Mouse (Mus musculus): ENCODE measurements around the gene Syn2. TPM values are rescaled to one million over a fixed set of nuclear protein-coding genes. Genes with fewer than 3 reads are reported as not detected.
"Not testable (repeated sequence)": the region's sequence is repeated elsewhere in the genome, so short reads cannot be mapped to it uniquely, and the experiment has no call there.

The Syn2 gene
- polyA plus RNA-seq, 1 experiment from 2014 or later: 45.7 TPM

DNA sequence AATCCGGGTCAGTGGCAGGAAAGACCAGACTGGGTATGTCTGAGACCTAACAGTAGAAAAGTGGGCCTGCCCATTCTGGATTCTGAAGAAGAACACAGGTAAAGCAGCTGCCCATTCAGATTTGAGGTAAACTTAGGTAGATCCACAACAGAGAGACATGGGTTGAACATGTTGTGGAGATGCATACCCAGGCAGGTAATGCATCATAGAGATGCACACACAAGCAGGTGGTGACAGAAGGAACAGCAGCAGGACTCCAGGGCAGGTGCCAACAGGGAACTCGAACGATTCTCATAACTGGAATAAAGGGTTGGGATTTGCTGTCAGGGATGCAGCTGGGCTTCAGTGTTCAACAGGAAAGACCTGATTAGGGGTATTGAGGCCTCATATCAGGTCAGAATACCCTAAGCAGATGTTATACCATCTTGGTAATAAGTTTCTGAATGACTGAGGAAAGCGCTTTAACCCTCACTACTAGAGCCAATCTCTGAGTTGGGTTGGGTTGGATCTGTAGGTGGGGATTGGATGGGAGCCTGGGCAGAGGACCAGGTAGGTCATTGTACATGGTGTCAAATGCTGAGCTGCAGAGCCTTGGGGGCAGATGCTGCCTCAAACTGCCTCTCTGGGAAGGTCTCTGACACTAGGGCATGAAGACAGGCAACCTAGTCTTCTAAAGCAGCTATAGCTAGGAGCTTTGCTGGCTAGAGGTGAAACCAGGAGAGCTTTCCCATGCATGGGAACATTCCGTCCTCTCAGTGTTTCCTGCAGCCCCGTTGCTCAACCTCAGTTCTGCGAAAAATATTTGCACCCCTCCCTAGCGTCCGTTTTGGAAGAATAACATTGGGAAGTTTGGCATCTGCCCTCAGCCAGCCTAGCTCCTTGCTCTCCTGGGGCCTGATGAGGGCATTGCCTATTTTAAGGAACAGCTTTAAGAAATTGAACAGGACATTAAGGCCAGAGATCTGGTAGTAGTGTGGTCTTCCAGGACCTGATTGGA, 103.6 kb downstream of the Syn2 start:
- Histone ChIP-seq H3K9ac (no peak overlapping the region), H3K27me3 (replicated peaks) (no peaks in the 10 kb centered on the region), H3K4me2 (no peak overlapping the region), H3K9me3 (no peaks in the 10 kb centered on the region), H3K27ac (no peak overlapping the region), H3K4me1 (no peaks in the 10 kb centered on the region), H3K36me3 (replicated peaks) (no peaks in the 10 kb centered on the region), H3K4me3 (no peak overlapping the region)
- no peak for ATAC-seq (replicated peaks)
- WGBS: 88% methylated on average over 9 of the region's 9 CpGs

DNA sequence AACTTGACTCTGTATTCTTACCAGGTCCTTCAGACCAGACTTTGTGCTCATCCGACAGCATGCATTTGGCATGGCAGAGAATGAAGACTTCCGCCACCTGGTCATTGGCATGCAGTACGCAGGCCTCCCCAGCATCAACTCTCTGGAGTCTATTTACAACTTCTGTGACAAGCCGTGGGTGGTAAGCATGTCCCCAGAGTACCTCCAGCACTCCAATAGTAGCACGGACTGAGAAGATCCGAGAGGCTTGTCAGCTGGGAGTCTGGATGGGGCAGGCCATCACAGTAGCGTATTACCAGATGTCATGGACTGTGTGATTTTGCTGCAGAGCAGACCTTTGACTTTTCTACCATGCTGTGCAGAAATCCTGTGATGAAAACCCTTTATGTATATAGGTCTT, 104.6 kb downstream of the Syn2 start:
- Histone ChIP-seq H3K9ac (no peak overlapping the region), H3K4me1 (no peaks in the 10 kb centered on the region), H3K4me2 (no peak overlapping the region), H3K27ac (no peak overlapping the region), H3K36me3 (replicated peaks) (no peaks in the 10 kb centered on the region), H3K4me3 (no peak overlapping the region), H3K27me3 (replicated peaks) (no peaks in the 10 kb centered on the region), H3K9me3 (no peaks in the 10 kb centered on the region)
- no peak for ATAC-seq (replicated peaks)
- 81% methylated on average over 7 of the region's 7 CpGs for WGBS

DNA sequence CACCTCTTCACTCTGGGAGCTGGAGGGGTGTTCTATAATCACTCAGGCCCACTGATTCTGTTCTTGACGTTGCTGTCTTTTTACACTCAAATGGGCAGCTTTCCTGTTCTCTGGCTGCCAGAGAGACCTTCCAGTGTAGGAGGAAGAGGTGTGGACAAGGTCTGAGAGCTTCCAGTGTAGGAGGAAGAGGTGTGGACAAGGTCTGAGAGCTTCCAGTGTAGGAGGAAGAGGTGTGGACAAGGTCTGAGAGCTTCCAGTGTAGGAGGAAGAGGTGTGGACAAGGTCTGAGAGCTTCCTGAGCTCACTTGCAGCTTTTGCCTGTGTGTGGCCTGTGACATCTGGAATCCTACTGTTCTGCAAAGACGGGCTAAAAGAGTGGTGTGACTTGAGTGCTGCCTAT, 105.7 kb downstream of the Syn2 start:
- WGBS: 55% methylated on average over 2 of the region's 2 CpGs
- not testable (repeated sequence) for H3K9me3 ChIP-seq; H3K9ac ChIP-seq; H3K27me3 ChIP-seq (replicated peaks); H3K4me3 ChIP-seq; H3K27ac ChIP-seq; H3K36me3 ChIP-seq (replicated peaks); ATAC-seq (replicated peaks); H3K4me1 ChIP-seq; H3K4me2 ChIP-seq

DNA sequence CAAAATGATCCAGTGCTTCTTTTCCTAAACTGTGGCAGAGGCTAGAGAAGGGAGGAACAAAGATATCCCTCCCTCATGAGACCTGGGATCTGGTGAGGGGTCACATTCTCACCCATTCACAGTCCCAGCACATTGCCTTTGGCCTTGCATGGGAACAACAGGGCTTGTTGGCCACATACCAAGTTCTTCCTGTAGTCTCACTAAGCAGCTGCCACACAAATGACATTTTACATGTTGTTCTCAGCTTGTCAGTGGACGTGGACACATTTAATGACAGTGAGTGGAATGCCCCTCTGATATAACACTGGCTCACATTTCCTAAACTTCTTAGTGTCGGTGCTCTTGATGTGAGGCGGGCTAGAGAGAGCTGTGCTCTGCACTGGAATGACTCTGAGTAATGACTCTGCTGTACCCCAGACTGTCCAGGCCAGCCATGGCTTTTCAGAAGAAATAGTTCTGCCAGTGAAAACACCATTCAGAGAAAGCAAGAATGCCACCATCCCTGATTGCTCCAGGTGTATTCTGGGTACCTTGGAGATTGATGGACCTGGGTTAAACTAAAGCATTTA, 106.5 kb downstream of the Syn2 start:
- H3K36me3 ChIP-seq (replicated peaks): no peaks in the 10 kb centered on the region
- H3K9ac ChIP-seq: no peak overlapping the region
- no peak overlapping the region for H3K4me2 ChIP-seq
- 72% methylated on average over 3 of the region's 3 CpGs for WGBS
- ATAC-seq (replicated peaks): no peak
- no peaks in the 10 kb centered on the region for H3K4me1 ChIP-seq
- H3K4me3 ChIP-seq: no peak overlapping the region
- H3K27me3 ChIP-seq (replicated peaks): no peaks in the 10 kb centered on the region
- no peak overlapping the region for H3K27ac ChIP-seq
- no peaks in the 10 kb centered on the region for H3K9me3 ChIP-seq

DNA sequence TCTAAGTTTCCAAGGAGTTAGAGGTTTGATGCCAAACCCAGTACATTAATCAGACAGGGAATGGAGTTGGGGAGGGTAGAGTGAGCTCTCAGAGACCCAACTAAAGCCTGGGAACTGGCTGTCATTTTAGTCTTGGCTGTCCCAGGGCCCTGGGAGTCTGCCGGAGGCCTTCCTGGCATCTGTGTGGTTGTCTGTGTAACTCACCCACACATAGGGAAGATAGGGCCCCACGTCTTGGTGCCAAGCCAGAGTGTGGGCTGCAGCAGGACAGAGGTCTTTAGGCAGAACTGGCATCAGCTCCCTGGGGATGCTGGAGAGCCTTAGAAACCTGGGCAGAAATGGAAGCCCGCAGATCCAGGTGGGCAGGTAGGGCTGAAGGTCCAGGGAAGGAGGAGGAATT, 107.2 kb downstream of the Syn2 start:
- Histone ChIP-seq H3K27ac (no peak overlapping the region), H3K27me3 (replicated peaks) (no peaks in the 10 kb centered on the region)
- 86% methylated on average over 3 of the region's 3 CpGs for WGBS

DNA sequence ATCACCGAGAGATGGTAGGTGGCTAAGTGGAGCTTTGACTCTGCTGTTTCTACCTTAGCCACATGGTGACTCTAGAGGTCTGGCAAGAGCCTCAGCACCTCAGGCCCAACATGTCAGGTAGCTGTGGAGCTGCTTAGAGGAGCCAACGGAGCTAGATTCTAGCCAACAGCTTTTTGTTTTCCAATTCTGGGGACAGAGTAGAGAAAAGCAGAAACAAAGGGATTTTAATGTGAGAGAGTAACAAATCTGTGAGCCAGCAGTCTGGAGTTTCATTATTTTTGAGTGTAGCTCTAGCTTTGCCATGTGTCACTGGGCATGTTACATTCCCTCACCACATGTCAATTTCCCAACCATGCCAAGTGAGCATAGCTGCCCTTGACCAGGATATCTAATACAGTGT, 109.5 kb downstream of the Syn2 start:
- 82% methylated on average over 2 of the region's 2 CpGs for WGBS
- Histone ChIP-seq H3K9me3 (no peaks in the 10 kb centered on the region), H3K4me3 (no peak overlapping the region), H3K4me1 (no peaks in the 10 kb centered on the region), H3K27me3 (replicated peaks) (0 out of 2 replicates have a peak, but pooled peaks cover 3% of the 10 kb centered on the region), H3K4me2 (no peak overlapping the region), H3K27ac (no peak overlapping the region), H3K36me3 (replicated peaks) (no peaks in the 10 kb centered on the region), H3K9ac (no peak overlapping the region)
- no peak for ATAC-seq (replicated peaks)

More for the DNA sequence above, 107.2 kb downstream of the Syn2 start:
- Histone ChIP-seq H3K36me3 (replicated peaks) (no peaks in the 10 kb centered on the region), H3K9me3 (no peaks in the 10 kb centered on the region), H3K4me1 (no peaks in the 10 kb centered on the region), H3K9ac (no peak overlapping the region), H3K4me3 (no peak overlapping the region), H3K4me2 (no peak overlapping the region)
- no peak for ATAC-seq (replicated peaks)

GRCm38 (mm10) chr6:115245500-115246058, 110.9 kb downstream of the Syn2 start:
- no peaks in the 10 kb centered on the region for H3K9me3 ChIP-seq
- peaks cover 9% of the 10 kb centered on the region for H3K27me3 ChIP-seq (replicated peaks)
- no peak overlapping the region for H3K9ac ChIP-seq
- no peak for ATAC-seq (replicated peaks)
- H3K4me2 ChIP-seq: no peak overlapping the region
- WGBS: 89% methylated on average over 3 of the region's 3 CpGs
- no peaks in the 10 kb centered on the region for H3K4me1 ChIP-seq
- no peak overlapping the region for H3K27ac ChIP-seq
- no peaks in the 10 kb centered on the region for H3K36me3 ChIP-seq (replicated peaks)
- no peak overlapping the region for H3K4me3 ChIP-seq

GRCm38 (mm10) chr6:115251531-115251985, 116.9 kb downstream of the Syn2 start:
- Histone ChIP-seq H3K36me3 (replicated peaks) (no peaks in the 10 kb centered on the region), H3K4me1 (peaks cover 4% of the 10 kb centered on the region; the same call in 1 of the 2 replicates), H3K27ac (peak overlapping the region; percentile 63), H3K27me3 (replicated peaks) (peaks cover 10% of the 10 kb centered on the region), H3K4me2 (peak overlapping the region; percentile 34), H3K4me3 (0 out of 2 replicates have a peak overlapping the region, but pooled peaks have one; percentile 3), H3K9ac (no peak overlapping the region), H3K9me3 (no peaks in the 10 kb centered on the region)
- WGBS: 5% methylated on average over 13 of the region's 13 CpGs
- peak; percentile 45; the same call in 1 of the 2 replicates for ATAC-seq (replicated peaks)

GRCm38 (mm10) chr6:115252099-115252873, 117.6 kb downstream of the Syn2 start, which contains the start of gene Timp4:
Gene Timp4 (minus strand): TSS chr6:115252205.
- Histone ChIP-seq H3K9me3 (no peaks in the 10 kb centered on the region), H3K4me1 (peaks cover 4% of the 10 kb centered on the region; the same call in 1 of the 2 replicates), H3K4me2 (peak within 1 kb of the TSS; percentile 34), H3K36me3 (replicated peaks) (no peaks in the 10 kb centered on the region), H3K27me3 (replicated peaks) (peaks cover 10% of the 10 kb centered on the region), H3K9ac (no peak within 1 kb of the TSS), H3K4me3 (0 out of 2 replicates have a peak within 1 kb of the TSS, but pooled peaks have one; percentile 3), H3K27ac (peak within 1 kb of the TSS; percentile 63)
- peak; percentile 66 for ATAC-seq (replicated peaks)
- WGBS: 17% methylated on average over 7 of the region's 10 CpGs

- Histone ChIP-seq H3K36me3 (replicated peaks) (no peaks in the 10 kb centered on the region), H3K4me1 (peaks cover 4% of the 10 kb centered on the region; the same call in 1 of the 2 replicates), H3K4me2 (no peak overlapping the region), H3K27ac (no peak overlapping the region), H3K27me3 (replicated peaks) (peaks cover 4% of the 10 kb centered on the region), H3K9me3 (no peaks in the 10 kb centered on the region), H3K4me3 (no peak overlapping the region), H3K9ac (no peak overlapping the region)
- WGBS: 85% methylated on average over 3 of the region's 3 CpGs
- ATAC-seq (replicated peaks): no peak
Observed at GRCm38 (mm10) chr6:115255171-115255570, 120.5 kb downstream of the Syn2 start.

- no peaks in the 10 kb centered on the region for H3K4me1 ChIP-seq
Observed at GRCm38 (mm10) chr6:115260507-115260906, 125.8 kb downstream of the Syn2 start.

More at GRCm38 (mm10) chr6:115260507-115260906, 125.8 kb downstream of the Syn2 start:
- Histone ChIP-seq H3K27me3 (replicated peaks) (no peaks in the 10 kb centered on the region), H3K9ac (no peak overlapping the region), H3K36me3 (replicated peaks) (no peaks in the 10 kb centered on the region), H3K27ac (no peak overlapping the region), H3K4me3 (no peak overlapping the region), H3K9me3 (no peaks in the 10 kb centered on the region), H3K4me2 (no peak overlapping the region)
- 82% methylated on average over 3 of the region's 3 CpGs for WGBS
- no peak for ATAC-seq (replicated peaks)
